21 mouse cellular contexts compared by ENCODE assay signal in genomic region chr16:74504426-74504825, GRCm38 (mm10).
A peak's percentile ranks its signal among the peaks of the same experiment; 100 is the strongest.
DNase-seq lines count a peak whose midpoint lies in the region; ATAC-seq and TF ChIP-seq lines count a peak whose summit lies in the region.
"Had no signal": no experiment of that assay in that cellular context is flagged by ENCODE, and none has a peak within 500 bp of the region (broad histone marks: within the 10 kb centered on the region; RNA-seq: fewer than 3 reads in every experiment).

No protein-coding gene starts in this region.

- H3K4me1 ChIP-seq in heart, embryonic 14.5 days (ENCODE audit: control insufficient read depth in 2 of 2, insufficient read depth in 2 of 2, low read length in 2 of 2), result no peaks in the 10 kb centered on the region; a peak in 2 of 4 replicates
- H3K4me1 ChIP-seq in cerebellum, adult 2 months (ENCODE audit: control insufficient read depth, insufficient read depth, low read length), result no peaks in the 10 kb centered on the region
- H3K4me1 ChIP-seq: forebrain, embryonic 13.5 days; hindbrain, embryonic 13.5 days; limb, embryonic 15.5 days had no signal

- DNase-seq in adrenal gland, adult 2 months, result peak; percentile 3
- no peak for DNase-seq in adrenal gland, postnatal 14 days
- DNase-seq in heart, adult 9 months (ENCODE audit: low spot score in 2 of 2), result no peak
- peak; percentile 41 for DNase-seq in MEL-GATA-1-ER (ENCODE audit: extremely low read depth, low read depth)
- peak; percentile 12 for DNase-seq in mesoderm, embryonic 11.5 days (ENCODE audit: low read depth, low spot score)
- DNase-seq in cerebellum, adult 2 months, result no peak
- DNase-seq: cerebellum, adult 8-10 months; gastrocnemius, postnatal 10 days; kidney, adult 11 months; layer of hippocampus, adult 9-11 months; left cerebral cortex, postnatal 4 days; right cerebral cortex, postnatal 4 days; thymus, postnatal 25 days had no signal

- no peaks in the 10 kb centered on the region for H3K27me3 ChIP-seq in heart, embryonic 14.5 days (ENCODE audit: control insufficient read depth, insufficient read depth, low read length)
- H3K27me3 ChIP-seq in cerebellum, adult 2 months (ENCODE audit: control insufficient read depth, insufficient read depth, low read length), result no peaks in the 10 kb centered on the region
- H3K27me3 ChIP-seq: forebrain, embryonic 13.5 days; hindbrain, embryonic 13.5 days; kidney, embryonic 15.5 days; limb, embryonic 15.5 days had no signal

- no peaks in the 10 kb centered on the region for H3K9me3 ChIP-seq in heart, embryonic 14.5 days (ENCODE audit: control insufficient read depth, low read length)
- H3K9me3 ChIP-seq: forebrain, embryonic 13.5 days; hindbrain, embryonic 13.5 days; kidney, embryonic 15.5 days; limb, embryonic 15.5 days had no signal

- H3K4me3 ChIP-seq in heart, embryonic 14.5 days (ENCODE audit: control insufficient read depth in 1 of 2, insufficient read depth in 1 of 2, low read depth in 1 of 2, low read length in 2 of 2), result no peak overlapping the region
- no peak overlapping the region for H3K4me3 ChIP-seq in cerebellum, adult 2 months (replicated peaks; ENCODE audit: insufficient read depth, low read depth, low read length)
- H3K4me3 ChIP-seq: forebrain, embryonic 13.5 days; hindbrain, embryonic 13.5 days; kidney, embryonic 15.5 days; limb, embryonic 15.5 days had no signal

- ATAC-seq in heart, embryonic 14.5 days (ENCODE audit: insufficient number of reproducible peaks, insufficient read depth, low FRiP score, low read depth), result peak; percentile 87
- ATAC-seq: forebrain, embryonic 13.5 days; lung, postnatal 0 days had no signal

- no peak for TF ChIP-seq CTCF in cerebellum, adult 2 months (IDR thresholded peaks at IDR 0.05; ENCODE audit: borderline replicate concordance, insufficient read depth, low read depth, low read length)

- H3K27ac ChIP-seq in heart, embryonic 14.5 days (replicated peaks in 1 of 2; ENCODE audit: control insufficient read depth in 1 of 2, insufficient read depth in 1 of 2, low read depth in 2 of 2, low read length in 2 of 2), result no peak overlapping the region
- no peak overlapping the region for H3K27ac ChIP-seq in cerebellum, adult 2 months (ENCODE audit: insufficient read depth, low read length)
- H3K27ac ChIP-seq: forebrain, embryonic 13.5 days; hindbrain, embryonic 13.5 days; kidney, embryonic 15.5 days; limb, embryonic 15.5 days; macrophage had no signal

- 20% methylated on average over 5 of the region's 5 CpGs for WGBS in heart, embryonic 14.5 days
- 93% methylated on average over 5 of the region's 5 CpGs for WGBS in cerebellum, adult 2 months

- TF ChIP-seq POLR2A in cerebellum, adult 2 months (IDR thresholded peaks at IDR 0.05; ENCODE audit: borderline replicate concordance, insufficient read depth, low read length), result no peak

- no peaks in the 10 kb centered on the region for H3K36me3 ChIP-seq in heart, embryonic 14.5 days (ENCODE audit: control insufficient read depth, insufficient read depth, low read length)
- H3K36me3 ChIP-seq: hindbrain, embryonic 13.5 days; kidney, embryonic 15.5 days; limb, embryonic 15.5 days had no signal

- no peak overlapping the region for H3K9ac ChIP-seq in heart, embryonic 14.5 days (ENCODE audit: low read length)
- H3K9ac ChIP-seq: forebrain, embryonic 13.5 days; hindbrain, embryonic 13.5 days; kidney, embryonic 15.5 days; limb, embryonic 15.5 days had no signal

- H3K4me2 ChIP-seq in heart, embryonic 14.5 days (ENCODE audit: low read length), result peak overlapping the region; percentile 21; the same call in 1 of the 2 replicates
- H3K4me2 ChIP-seq: forebrain, embryonic 13.5 days; hindbrain, embryonic 13.5 days; kidney, embryonic 15.5 days; limb, embryonic 15.5 days; midbrain, embryonic 11.5 days had no signal

Comparison
In these comparisons a context has a peak if more than half of its experiments do, and no peak if none do; other contexts are left out.
1. DNase-seq: peak in adrenal gland, adult 2 months (single experiment), MEL-GATA-1-ER (single experiment) and mesoderm, embryonic 11.5 days (single experiment); none in adrenal gland, postnatal 14 days (single experiment), heart, adult 9 months (0 of 2) and cerebellum, adult 2 months (0 of 2).